Mouse (Mus musculus) G1E (cell line): ENCODE measurements around the gene Rnf32.

Experiments
- CTCF ChIP-seq: IDR thresholded peaks from 2 replicates; pipeline ENCODE4 v1.5.1; 2012; ENCODE audit warnings: low read depth, low read length, inconsistent platforms, mixed read lengths
- TAL1 ChIP-seq: conservative IDR thresholded peaks from 2 replicates; pipeline ENCODE4 v1.6.1; 2012; ENCODE audit warnings: low read depth, low read length, inconsistent platforms, mixed read lengths

GRCm38 (mm10) chr5:29253876-29254275 is 58.1 kb downstream of the Rnf32 start:
- TF ChIP-seq TAL1, result no peak
- TF ChIP-seq CTCF, result no peak
